Mouse (Mus musculus) liver, adult 2 months (tissue): ENCODE data around the gene Sod2.

Source experiments
- CTCF ChIP-seq: fragments of 200-500 bp; IDR thresholded peaks from 2 replicates; pipeline ENCODE4 v1.5.1; 2011; ENCODE audit warnings: low read depth, low read length, control low read depth
- POLR2A ChIP-seq: fragments of 200-500 bp; IDR thresholded peaks from 2 replicates; pipeline ENCODE4 v1.6.1; 2011; ENCODE audit warnings: low read length, control low read depth; ENCODE audit not compliant: insufficient read depth; ENCODE audit errors: extremely low read depth

DNA sequence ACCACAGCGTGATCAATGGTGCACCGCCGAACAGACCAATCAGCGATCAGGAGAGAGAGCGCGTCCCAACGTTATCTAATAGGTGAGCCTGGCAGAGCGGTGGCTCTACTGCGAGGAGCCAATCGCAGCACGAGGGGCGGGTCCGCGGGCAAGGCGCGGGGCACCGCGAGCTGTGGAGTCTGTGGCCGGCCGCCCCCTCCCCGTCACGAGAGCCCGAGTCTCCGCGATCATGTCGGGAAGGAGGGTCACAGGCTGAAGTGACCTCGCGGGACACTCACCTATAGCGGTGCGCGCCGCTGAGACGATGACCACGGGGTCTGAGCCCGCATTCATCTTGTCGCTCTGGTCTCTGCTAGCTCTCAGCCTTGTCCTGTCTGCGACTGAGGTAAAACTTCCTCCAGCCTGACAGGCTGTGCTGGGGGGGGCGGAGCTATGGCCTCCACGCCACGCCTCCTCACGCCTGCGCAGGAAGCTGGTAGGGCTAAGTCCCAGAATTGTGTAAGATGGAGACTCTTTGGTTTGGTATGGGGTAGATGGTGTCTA is 46.2 kb upstream of the Sod2 start, which contains the start of gene Acat2:
- TF ChIP-seq POLR2A (peak; percentile 94), CTCF (no peak)
